Mouse (Mus musculus) neural tube, embryonic 12.5 days (tissue): Measurements from ENCODE around the gene Casp1. TPM values are rescaled to one million over a fixed set of nuclear protein-coding genes. Genes with fewer than 3 reads are reported as not detected.

Source experiments
- ATAC-seq: fragments of 200-750 bp; cut with Nextera tagmentation; 2 replicates; pipeline ENCODE4 v1.8.0; 2017; ENCODE audit warnings: low read depth, mild to moderate bottlenecking, moderate TSS enrichment, moderate library complexity; ENCODE audit not compliant: low FRiP score
- H3K27ac ChIP-seq: fragments of 300-500 bp; sonication (generic); 2 replicates; pipeline ENCODE4 v1.5.1; 2016
- H3K27me3 ChIP-seq: fragments of 300-500 bp; sonication (generic); replicated peaks from 2 replicates; pipeline ENCODE4 v1.6.1; 2016; ENCODE audit warnings: mild to moderate bottlenecking
- H3K36me3 ChIP-seq: fragments of 300-500 bp; sonication (generic); 2 replicates; pipeline ENCODE4 v1.6.1; 2016; ENCODE audit warnings: mild to moderate bottlenecking
- H3K4me1 ChIP-seq: fragments of 300-500 bp; sonication (generic); 2 replicates; pipeline ENCODE4 v1.6.1; 2016
- H3K4me2 ChIP-seq: fragments of 300-500 bp; sonication (generic); replicated peaks from 2 replicates; pipeline ENCODE4 v1.6.1; 2016; ENCODE audit warnings: mild to moderate bottlenecking
- H3K4me3 ChIP-seq: fragments of 300-500 bp; sonication (generic); 2 replicates; pipeline ENCODE4 v1.5.1; 2016
- H3K9ac ChIP-seq: fragments of 300-500 bp; sonication (generic); 2 replicates; pipeline ENCODE4 v1.6.1; 2016; ENCODE audit warnings: mild to moderate bottlenecking
- H3K9me3 ChIP-seq: fragments of 300-500 bp; sonication (generic); 2 replicates; pipeline ENCODE4 v1.6.1; 2016; ENCODE audit warnings: mild to moderate bottlenecking
- WGBS: fragments of 180-500 bp; shearing (Covaris S2); methylation state at CpG from one replicate; pipeline ENCODE4 v1.1.7; 2016; 5-methylcytosine and 5-hydroxymethylcytosine counted together
- polyA plus RNA-seq: library from polyadenylated mRNA; unstranded; fragments of >200 nt; fragmentation: Nextera tagmentation; extraction: Ambion mirVana; gene quantifications from 2 replicates; pipeline ENCODE4 v1.2.1, GENCODE M21; 2016

Casp1 gene
- polyA plus RNA-seq, 1 experiment from 2014 or later = 0.58 TPM

DNA sequence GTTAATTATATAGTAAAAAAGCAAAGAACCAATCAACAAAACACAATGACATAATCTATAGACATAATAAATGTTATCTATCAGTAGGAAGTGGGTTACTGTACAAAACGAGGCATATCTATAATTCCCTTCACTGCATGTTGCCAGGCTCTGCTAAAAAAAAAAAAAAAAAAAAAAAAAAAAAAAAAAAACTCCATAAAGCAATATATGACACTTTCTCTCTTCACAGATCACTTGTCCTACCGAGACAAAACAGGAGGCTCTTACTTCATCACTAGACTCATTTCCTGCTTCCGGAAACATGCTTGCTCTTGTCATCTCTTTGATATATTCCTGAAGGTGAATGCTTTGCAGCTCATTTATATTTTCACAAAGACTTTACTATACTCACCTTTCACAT, 29.9 kb downstream of the Casp1 start:
- H3K36me3 ChIP-seq = no peaks in the 10 kb centered on the region
- no peaks in the 10 kb centered on the region for H3K9me3 ChIP-seq
- ATAC-seq = no peak
- no peaks in the 10 kb centered on the region for H3K27me3 ChIP-seq
- no peak overlapping the region for H3K27ac ChIP-seq
- no peak overlapping the region for H3K4me2 ChIP-seq
- H3K9ac ChIP-seq = no peak overlapping the region
- no peak overlapping the region for H3K4me3 ChIP-seq
- no peaks in the 10 kb centered on the region for H3K4me1 ChIP-seq
- WGBS = 82% methylated on average over 3 of the region's 3 CpGs

DNA sequence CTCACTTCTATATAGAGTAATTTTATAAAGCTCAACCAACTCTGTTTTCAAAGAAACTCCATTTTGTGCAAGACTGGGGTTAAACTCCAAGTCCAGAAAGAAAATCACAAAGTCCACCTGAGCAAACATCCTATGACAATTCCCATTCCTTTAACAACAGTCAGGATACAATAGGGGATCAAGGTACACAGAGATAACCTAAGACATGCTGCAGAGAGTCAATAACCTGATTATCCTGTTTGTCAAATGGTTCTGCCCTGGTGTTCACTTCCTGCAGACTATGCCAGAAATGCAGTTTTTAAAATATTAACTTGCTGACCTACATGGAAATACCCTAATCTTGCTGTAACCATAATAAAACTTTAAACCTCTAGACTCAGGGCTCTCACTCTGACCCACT, 34.1 kb downstream of the Casp1 start:
- H3K36me3 ChIP-seq = no peaks in the 10 kb centered on the region
- no peaks in the 10 kb centered on the region for H3K27me3 ChIP-seq
- no peak overlapping the region for H3K4me2 ChIP-seq
- H3K4me3 ChIP-seq = no peak overlapping the region
- H3K27ac ChIP-seq = no peak overlapping the region
- ATAC-seq = no peak
- H3K4me1 ChIP-seq = no peaks in the 10 kb centered on the region
- H3K9ac ChIP-seq = no peak overlapping the region
- no peaks in the 10 kb centered on the region for H3K9me3 ChIP-seq

DNA sequence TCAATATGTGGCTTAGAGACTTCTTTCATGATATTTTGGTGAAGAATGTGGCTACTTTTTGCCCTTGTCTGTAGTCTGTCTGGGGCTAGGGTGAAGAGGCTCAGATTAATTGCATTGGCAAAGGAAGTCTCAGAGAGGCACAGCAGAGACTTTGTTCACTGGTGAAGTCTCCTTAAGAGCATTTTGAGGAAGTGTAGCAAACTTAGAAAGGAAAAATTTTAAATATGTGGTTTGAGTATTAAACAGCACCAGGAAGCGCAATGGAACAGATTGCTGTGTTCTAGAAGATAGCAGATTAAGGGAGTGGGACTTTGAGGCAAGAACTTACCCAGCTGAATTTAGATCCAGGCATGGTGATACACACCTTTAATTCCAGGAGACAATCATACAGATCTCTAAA, 35.1 kb downstream of the Casp1 start:
- Histone ChIP-seq H3K27me3 (no peaks in the 10 kb centered on the region), H3K27ac (no peak overlapping the region), H3K4me2 (no peak overlapping the region), H3K4me3 (no peak overlapping the region), H3K36me3 (no peaks in the 10 kb centered on the region), H3K4me1 (no peaks in the 10 kb centered on the region), H3K9me3 (no peaks in the 10 kb centered on the region), H3K9ac (no peak overlapping the region)
- WGBS = 92% methylated on average over 1 of the region's 1 CpGs
- ATAC-seq = no peak

- Histone ChIP-seq H3K36me3 (no peaks in the 10 kb centered on the region), H3K4me2 (no peak overlapping the region), H3K4me1 (no peaks in the 10 kb centered on the region), H3K27me3 (no peaks in the 10 kb centered on the region), H3K9me3 (no peaks in the 10 kb centered on the region), H3K9ac (no peak overlapping the region), H3K4me3 (no peak overlapping the region), H3K27ac (no peak overlapping the region)
- 86% methylated on average over 1 of the region's 1 CpGs for WGBS
- no peak for ATAC-seq
These were observed 44.8 kb downstream of the Casp1 start for GRCm38 (mm10) chr9:5343092-5343491.

DNA sequence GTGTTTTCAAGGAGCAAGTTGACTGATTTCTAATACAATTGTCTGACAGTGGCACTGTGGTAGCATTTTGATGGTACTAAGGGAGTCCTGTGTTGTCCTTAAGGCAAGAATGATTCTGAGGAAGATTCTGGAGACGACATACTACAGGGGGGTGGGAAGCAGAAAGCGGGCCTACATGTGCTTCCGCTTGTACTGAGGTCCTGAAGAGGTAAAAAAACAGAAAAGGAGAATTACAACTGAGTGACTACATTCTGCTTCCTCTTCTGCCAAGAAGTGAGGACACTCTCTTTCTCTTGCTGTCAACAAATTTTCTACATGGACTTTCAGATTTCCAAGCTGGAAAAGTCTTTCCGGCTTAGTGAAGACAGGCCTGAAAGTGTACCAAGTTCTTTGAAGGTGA, 45.8 kb downstream of the Casp1 start:
- H3K9me3 ChIP-seq = no peaks in the 10 kb centered on the region
- no peak overlapping the region for H3K4me3 ChIP-seq
- H3K36me3 ChIP-seq = no peaks in the 10 kb centered on the region
- H3K27ac ChIP-seq = no peak overlapping the region
- no peaks in the 10 kb centered on the region for H3K27me3 ChIP-seq
- ATAC-seq = no peak
- 92% methylated on average over 4 of the region's 4 CpGs for WGBS
- H3K4me1 ChIP-seq = no peaks in the 10 kb centered on the region
- H3K9ac ChIP-seq = no peak overlapping the region
- no peak overlapping the region for H3K4me2 ChIP-seq

DNA sequence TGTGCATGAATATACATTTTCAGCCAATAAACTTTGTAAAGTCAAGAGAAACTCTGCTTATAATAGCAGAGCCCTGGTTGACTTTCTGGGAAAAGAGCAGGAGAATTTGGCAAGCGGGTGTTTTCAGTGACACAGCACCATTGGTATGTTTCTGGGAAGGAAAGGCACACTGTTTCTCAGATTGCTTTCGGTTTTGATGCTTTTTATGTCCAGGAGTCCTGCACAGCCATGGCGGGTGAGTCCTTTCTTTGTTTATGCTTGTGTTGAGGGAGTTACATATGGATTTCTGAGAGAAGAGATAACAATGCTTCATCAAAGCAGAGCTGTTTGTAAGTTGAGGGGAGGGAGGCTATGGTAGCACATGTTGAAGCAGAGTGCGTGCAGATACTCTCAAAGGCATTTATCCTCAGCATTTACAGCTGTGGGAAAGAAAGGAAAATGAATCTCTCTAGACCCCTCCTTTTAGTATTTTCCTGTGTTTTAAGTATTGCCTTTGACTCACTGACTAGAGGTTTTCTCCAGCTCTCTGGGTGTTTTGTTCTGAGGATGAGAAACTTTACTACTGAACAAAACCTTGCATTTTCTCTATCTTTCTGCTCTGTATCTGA, 47.1 kb downstream of the Casp1 start, which contains the start of gene Casp12:
Gene Casp12, plus strand, starts transcription at position 140 of the 608 bp plus-strand sequence.
- Histone ChIP-seq H3K4me3 (no peak within 1 kb of the TSS), H3K9ac (no peak within 1 kb of the TSS), H3K9me3 (no peaks in the 10 kb centered on the region), H3K4me2 (no peak within 1 kb of the TSS), H3K36me3 (no peaks in the 10 kb centered on the region), H3K27ac (no peak within 1 kb of the TSS), H3K27me3 (no peaks in the 10 kb centered on the region), H3K4me1 (no peaks in the 10 kb centered on the region)
- 76% methylated on average over 4 of the region's 4 CpGs for WGBS
- ATAC-seq = no peak

DNA sequence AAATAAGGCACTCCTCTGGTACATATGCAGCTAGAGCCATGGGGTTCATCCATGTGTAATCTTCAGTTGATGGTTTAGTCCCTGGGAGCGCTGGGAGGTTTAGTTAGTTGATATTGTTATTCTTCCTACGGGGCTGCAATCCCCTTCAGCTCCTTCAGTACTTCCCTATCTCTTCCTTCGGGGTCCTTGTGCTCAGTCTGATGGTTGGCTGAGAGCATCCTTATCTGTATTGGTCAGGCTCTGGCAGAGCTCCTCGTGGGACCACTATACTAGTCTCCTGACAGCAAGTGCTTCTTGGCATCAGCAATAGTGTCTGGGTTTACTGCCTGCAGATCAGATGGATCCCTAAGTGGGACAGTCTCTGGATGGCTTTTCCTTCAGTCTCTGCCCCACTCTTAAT, 49.1 kb downstream of the Casp1 start:
- no peaks in the 10 kb centered on the region for H3K9me3 ChIP-seq
- H3K4me3 ChIP-seq = no peak overlapping the region
- no peak overlapping the region for H3K27ac ChIP-seq
- no peak overlapping the region for H3K4me2 ChIP-seq
- no peak for ATAC-seq
- no peak overlapping the region for H3K9ac ChIP-seq
- no peaks in the 10 kb centered on the region for H3K4me1 ChIP-seq
- H3K27me3 ChIP-seq = no peaks in the 10 kb centered on the region
- 82% methylated on average over 4 of the region's 4 CpGs for WGBS
- no peaks in the 10 kb centered on the region for H3K36me3 ChIP-seq

GRCm38 (mm10) chr9:5353673-5354072, 55.4 kb downstream of the Casp1 start:
- H3K27ac ChIP-seq = no peak overlapping the region
- 83% methylated on average over 2 of the region's 2 CpGs for WGBS
- no peak overlapping the region for H3K4me2 ChIP-seq
- H3K4me3 ChIP-seq = no peak overlapping the region
- no peaks in the 10 kb centered on the region for H3K36me3 ChIP-seq
- ATAC-seq = no peak
- no peak overlapping the region for H3K9ac ChIP-seq
- no peaks in the 10 kb centered on the region for H3K9me3 ChIP-seq
- H3K27me3 ChIP-seq = no peaks in the 10 kb centered on the region
- no peaks in the 10 kb centered on the region for H3K4me1 ChIP-seq

DNA sequence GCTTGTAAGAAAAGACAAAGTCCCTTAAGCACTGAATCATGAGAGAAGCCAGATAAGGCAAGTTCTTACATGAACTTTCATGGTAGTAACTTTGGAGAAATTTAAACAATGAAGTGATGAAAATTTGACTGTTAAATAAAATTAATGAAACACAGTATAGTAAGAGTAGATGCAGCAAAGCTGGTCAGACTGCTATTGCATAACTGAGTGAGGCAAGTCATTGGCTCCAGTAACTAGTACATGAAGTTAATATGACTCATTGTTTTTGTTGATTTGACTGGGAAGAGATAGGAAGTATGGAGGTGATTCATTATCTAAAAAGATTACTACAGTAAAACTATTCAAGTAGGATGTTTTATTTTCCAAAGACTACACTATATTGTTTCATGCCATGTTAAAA, 58.5 kb downstream of the Casp1 start:
- H3K9me3 ChIP-seq = no peaks in the 10 kb centered on the region
- H3K4me3 ChIP-seq = no peak overlapping the region
- no peaks in the 10 kb centered on the region for H3K36me3 ChIP-seq
- no peak overlapping the region for H3K27ac ChIP-seq
- ATAC-seq = no peak
- H3K4me1 ChIP-seq = no peaks in the 10 kb centered on the region
- no peaks in the 10 kb centered on the region for H3K27me3 ChIP-seq
- H3K4me2 ChIP-seq = no peak overlapping the region
- H3K9ac ChIP-seq = no peak overlapping the region

Other genes with a start within 250 kb of the Casp1 start
- gene Casp4, start 10.3 kb downstream of the Casp1 start, polyA plus RNA-seq = 0.22 and 0.64 TPM in 2 replicates
- gene Casp12, start 46.9 kb downstream of the Casp1 start, polyA plus RNA-seq = 0.40 and 0.43 TPM in 2 replicates